Mouse (Mus musculus): Measurements from ENCODE around the gene Pde10a.

DNA sequence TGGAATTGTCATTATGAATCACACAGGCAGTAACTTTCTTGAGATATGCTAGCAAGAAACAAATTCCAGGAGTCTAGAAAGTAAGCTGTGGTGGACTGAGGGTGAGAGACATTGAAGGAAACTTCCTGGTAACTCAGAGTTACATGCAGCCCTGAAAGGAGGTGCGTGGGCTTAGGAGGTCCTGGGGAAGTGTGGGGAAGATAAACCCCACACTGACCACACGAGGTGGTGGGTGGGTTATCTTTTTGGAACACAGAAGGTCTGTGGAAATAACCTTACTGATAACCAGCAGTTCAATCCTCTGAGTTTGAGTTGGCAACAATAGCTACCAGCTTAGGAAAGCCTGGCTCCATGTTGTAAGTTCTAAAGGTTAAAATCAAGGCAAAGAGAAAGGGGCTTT, 272.5 kb downstream of the Pde10a start:
- TF ChIP-seq MXI1 (IDR thresholded peaks at IDR 0.05; ENCODE audit: low read depth, low read length) = no peak
- TF ChIP-seq CTCF (conservative IDR thresholded peaks at IDR 0.05 in 1 of 2, IDR thresholded peaks at IDR 0.05 in 1 of 2; ENCODE audit: low read depth in 2 of 2, low read length in 2 of 2) = no peak
- no peak for TF ChIP-seq E2F4 (IDR thresholded peaks at IDR 0.05; ENCODE audit: insufficient replicate concordance, low read depth, low read length)
- TF ChIP-seq POLR2A (IDR thresholded peaks at IDR 0.05; ENCODE audit: low read depth, low read length) = no peak
- no peak for TF ChIP-seq NELFE (IDR thresholded peaks at IDR 0.05; ENCODE audit: low read depth, low read length)

All from CH12.LX (cell line).